Mouse (Mus musculus) kidney, embryonic 16.5 days (tissue): ENCODE data around the gene Lbhd2. TPM values are rescaled to one million over a fixed set of nuclear protein-coding genes. Genes with fewer than 3 reads are reported as not detected.
A peak's percentile ranks its signal among the peaks of the same experiment; 100 is the strongest.

Experiments
- ATAC-seq: fragments of 200-750 bp; cut with Nextera tagmentation; 2 replicates; pipeline ENCODE4 v1.8.0; 2017; ENCODE audit warnings: moderate TSS enrichment; ENCODE audit not compliant: low FRiP score, low TSS enrichment
- H3K27ac ChIP-seq: fragments of 300-500 bp; sonication (generic); 2 replicates; pipeline ENCODE4 v1.5.1; 2014; ENCODE audit warnings: low read length
- H3K27me3 ChIP-seq: fragments of 300-500 bp; sonication (generic); 2 replicates; pipeline ENCODE4 v1.6.1; 2014; ENCODE audit warnings: low read length, control low read depth, mixed read lengths; ENCODE audit not compliant: insufficient read depth
- H3K36me3 ChIP-seq: fragments of 300-500 bp; sonication (generic); 2 replicates; pipeline ENCODE4 v1.6.1; 2014; ENCODE audit warnings: low read length, control low read depth, mixed read lengths; ENCODE audit not compliant: insufficient read depth
- H3K4me1 ChIP-seq: fragments of 300-500 bp; sonication (generic); 2 replicates; pipeline ENCODE4 v1.6.1; 2014; ENCODE audit warnings: low read length, control low read depth, mixed read lengths; ENCODE audit not compliant: insufficient read depth
- H3K4me2 ChIP-seq: fragments of 300-500 bp; sonication (generic); replicated peaks from 2 replicates; pipeline ENCODE4 v1.6.1; 2014; ENCODE audit warnings: low read depth, low read length
- H3K4me3 ChIP-seq: fragments of 300-500 bp; sonication (generic); 2 replicates; pipeline ENCODE4 v1.5.1; 2014; ENCODE audit warnings: mild to moderate bottlenecking, low read length
- H3K9ac ChIP-seq: fragments of 300-500 bp; sonication (generic); replicated peaks from 2 replicates; pipeline ENCODE4 v1.6.1; 2014; ENCODE audit warnings: low read length
- H3K9me3 ChIP-seq: fragments of 300-500 bp; sonication (generic); 2 replicates; pipeline ENCODE4 v1.6.1; 2016; ENCODE audit warnings: low read length, control low read depth
- WGBS: fragments of 180-500 bp; shearing (Covaris S2); extraction: QIAGEN DNeasy Blood & Tissue Kit; methylation state at CpG from one replicate; pipeline ENCODE4 v1.1.7; 2014; 5-methylcytosine and 5-hydroxymethylcytosine counted together
- polyA plus RNA-seq: library from polyadenylated mRNA; unstranded; fragments of >200 nt; fragmentation: Nextera tagmentation; extraction: Ambion mirVana; gene quantifications from 2 replicates; pipeline ENCODE4 v1.2.1, GENCODE M21; 2015

Lbhd2 gene
- 4.6 and 5.5 TPM in 2 replicates for polyA plus RNA-seq

DNA sequence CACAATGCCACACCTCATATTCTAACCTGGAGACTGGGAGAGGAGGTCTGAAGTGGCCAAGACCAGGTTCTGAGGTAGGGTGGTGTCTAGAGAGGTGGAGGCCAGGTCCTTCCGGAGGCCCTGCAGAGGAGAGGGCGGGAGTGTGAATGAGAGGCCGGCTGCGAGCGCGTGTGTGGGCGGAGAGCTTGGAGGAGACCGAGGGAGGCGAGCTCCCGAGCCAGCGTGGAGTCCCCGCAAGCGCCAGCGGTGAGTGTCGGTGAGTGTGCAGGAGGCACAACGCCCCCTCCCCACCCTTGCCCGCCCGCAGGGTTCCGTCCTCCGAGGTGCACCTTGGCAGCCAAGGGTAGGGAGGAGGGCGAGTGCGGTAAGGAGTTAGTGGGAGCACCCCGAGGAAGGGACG, at the start of gene Lbhd2:
TSS of gene Lbhd2 (plus strand) at position 188 of the 400 bp plus-strand sequence.
- Histone ChIP-seq H3K27ac (no peak within 1 kb of the TSS), H3K9ac (peak within 1 kb of the TSS; percentile 54), H3K36me3 (no peaks in the 10 kb centered on the region), H3K27me3 (peaks cover 24% of the 10 kb centered on the region), H3K4me3 (peak within 1 kb of the TSS; percentile 40), H3K9me3 (no peaks in the 10 kb centered on the region), H3K4me2 (peak within 1 kb of the TSS; percentile 62), H3K4me1 (peaks cover 14% of the 10 kb centered on the region)
- ATAC-seq: 0 out of 2 replicates have a peak, but pooled peaks have one; percentile 25
- 2% methylated on average over 23 of the region's 24 CpGs for WGBS

DNA sequence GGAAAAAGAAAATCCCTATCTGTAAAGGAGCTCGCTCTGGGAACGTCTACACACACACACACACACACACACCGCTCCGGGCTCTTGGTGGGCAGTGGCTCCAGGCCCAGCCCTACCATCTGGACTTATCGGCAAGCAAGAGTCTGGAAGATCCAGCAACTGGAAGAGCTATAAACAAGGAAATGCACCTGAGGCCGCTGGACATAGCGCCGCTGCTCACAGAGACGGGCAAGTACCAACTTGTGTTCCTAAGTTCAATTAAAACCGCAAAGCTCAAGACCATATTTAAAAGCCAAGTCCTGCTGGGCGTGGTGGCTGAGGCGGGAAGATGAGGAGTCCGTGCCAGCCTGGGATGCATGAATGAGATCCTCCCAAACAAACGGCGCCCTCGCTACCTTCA, 45.9 kb upstream of the Lbhd2 start:
- no peak overlapping the region for H3K27ac ChIP-seq
- no peak overlapping the region for H3K4me2 ChIP-seq
- H3K27me3 ChIP-seq: no peaks in the 10 kb centered on the region
- H3K4me1 ChIP-seq: peaks cover 56% of the 10 kb centered on the region
- no peak overlapping the region for H3K9ac ChIP-seq
- ATAC-seq: no peak
- H3K9me3 ChIP-seq: no peaks in the 10 kb centered on the region
- no peaks in the 10 kb centered on the region for H3K36me3 ChIP-seq
- 80% methylated on average over 16 of the region's 16 CpGs for WGBS
- H3K4me3 ChIP-seq: no peak overlapping the region

DNA sequence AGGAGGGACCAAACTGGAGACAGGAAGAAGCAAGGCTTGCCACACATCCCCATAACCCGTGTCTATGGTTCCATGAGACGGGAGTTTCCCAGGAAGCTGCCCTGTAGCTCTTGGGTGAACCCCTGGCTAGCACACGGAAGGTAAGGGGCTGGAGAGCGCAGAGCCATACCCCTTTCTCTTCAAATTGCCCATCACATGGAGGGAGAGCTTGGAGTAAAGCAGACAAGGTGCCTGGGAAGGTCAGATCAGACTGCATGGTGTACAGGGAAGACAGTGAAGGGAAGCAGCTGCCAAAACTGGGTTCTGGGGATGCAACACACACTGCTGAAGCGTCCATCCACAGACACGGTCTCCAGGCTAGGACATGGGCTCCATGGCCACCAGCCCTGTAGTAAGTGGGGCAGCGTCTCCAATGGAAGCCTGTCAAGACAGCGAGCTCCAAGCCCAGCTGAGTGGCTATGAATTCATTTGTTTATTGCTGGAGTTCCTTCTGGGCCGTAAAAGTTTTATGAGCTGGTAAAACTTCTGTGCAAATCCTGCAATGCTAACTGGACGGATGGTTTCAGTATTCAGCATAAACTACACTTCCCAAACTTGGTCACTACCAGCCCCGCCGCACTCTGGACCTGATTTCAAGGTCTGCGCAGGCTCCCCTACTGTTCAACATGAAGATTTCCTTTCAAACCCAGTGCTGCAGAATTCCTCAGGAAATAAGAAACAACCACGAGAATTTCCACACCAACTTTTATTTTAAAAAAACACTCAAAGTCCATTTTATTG, 45.1 kb upstream of the Lbhd2 start:
- WGBS: 39% methylated on average over 14 of the region's 14 CpGs
- Histone ChIP-seq H3K27ac (peak overlapping the region; percentile 59), H3K4me3 (no peak overlapping the region), H3K9me3 (no peaks in the 10 kb centered on the region), H3K36me3 (no peaks in the 10 kb centered on the region), H3K4me2 (no peak overlapping the region), H3K4me1 (peaks cover 51% of the 10 kb centered on the region), H3K9ac (no peak overlapping the region), H3K27me3 (no peaks in the 10 kb centered on the region)
- ATAC-seq: 0 out of 2 replicates have a peak, but pooled peaks have one; percentile 20

DNA sequence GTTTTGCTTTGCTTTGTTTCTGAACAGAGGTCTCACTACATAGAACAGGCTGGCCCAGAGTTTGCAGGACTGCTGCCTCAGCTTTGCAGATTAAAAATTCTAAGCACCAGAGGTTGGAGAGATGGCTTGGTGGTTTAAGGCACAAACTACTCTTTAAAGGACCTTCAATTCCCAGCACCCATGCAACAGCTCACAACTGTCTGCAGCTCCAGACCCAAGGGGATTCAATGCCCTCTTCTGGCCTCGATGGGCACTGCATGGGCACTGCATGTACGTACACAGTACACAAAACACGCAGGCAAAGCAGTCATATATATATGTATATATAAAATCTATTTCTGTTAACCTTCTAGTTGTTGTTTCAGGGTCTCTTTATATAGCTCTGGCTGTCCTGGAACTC, 42.4 kb upstream of the Lbhd2 start:
- 95% methylated on average over 3 of the region's 3 CpGs for WGBS
- Histone ChIP-seq H3K9me3 (no peaks in the 10 kb centered on the region), H3K4me2 (no peak overlapping the region), H3K36me3 (no peaks in the 10 kb centered on the region), H3K4me1 (peaks cover 58% of the 10 kb centered on the region), H3K27ac (no peak overlapping the region), H3K4me3 (no peak overlapping the region), H3K27me3 (no peaks in the 10 kb centered on the region), H3K9ac (no peak overlapping the region)
- ATAC-seq: no peak

DNA sequence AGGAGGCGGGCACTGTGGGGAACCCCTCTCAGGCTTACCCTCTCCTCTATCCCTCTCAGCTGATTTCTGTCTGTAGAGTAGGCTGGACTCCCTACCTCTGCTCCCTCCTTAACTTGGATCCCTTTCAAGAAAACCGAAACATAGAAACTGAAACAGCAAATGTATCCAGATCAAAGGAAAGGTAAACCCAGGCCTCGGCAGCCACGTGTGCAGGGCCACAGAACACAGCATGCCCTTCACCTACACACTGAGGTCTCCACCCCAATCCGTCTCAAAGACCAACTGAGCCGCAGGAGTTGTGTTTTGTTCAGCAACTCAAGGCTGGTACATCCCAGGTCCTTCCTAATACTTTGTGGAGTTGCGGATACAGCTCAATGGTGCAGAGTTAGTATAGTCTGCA, 39.5 kb upstream of the Lbhd2 start:
- Histone ChIP-seq H3K4me1 (peaks cover 57% of the 10 kb centered on the region), H3K27ac (no peak overlapping the region), H3K4me2 (no peak overlapping the region), H3K4me3 (no peak overlapping the region), H3K27me3 (no peaks in the 10 kb centered on the region), H3K9me3 (no peaks in the 10 kb centered on the region), H3K36me3 (no peaks in the 10 kb centered on the region), H3K9ac (no peak overlapping the region)
- ATAC-seq: no peak
- 77% methylated on average over 7 of the region's 7 CpGs for WGBS

DNA sequence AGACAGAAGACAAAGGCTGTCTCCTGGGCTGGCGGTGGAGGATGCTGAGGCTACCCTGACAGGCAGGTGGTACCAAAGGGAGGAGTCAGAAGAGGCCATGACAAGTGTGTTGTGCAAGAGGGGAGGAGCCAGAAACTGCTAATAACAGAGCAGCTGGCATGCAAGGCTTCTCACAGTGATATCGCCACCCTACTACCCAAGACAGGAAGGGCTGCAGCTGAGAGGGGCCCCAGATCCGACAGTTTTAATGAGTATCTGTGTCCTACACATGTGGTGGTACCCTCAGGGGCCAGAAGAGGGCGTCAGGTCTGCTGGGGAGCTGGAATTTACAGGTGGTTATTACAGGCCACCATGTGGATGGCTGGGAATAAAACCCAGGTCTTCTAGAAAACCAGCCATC, 36.4 kb upstream of the Lbhd2 start:
- no peak for ATAC-seq
- no peaks in the 10 kb centered on the region for H3K9me3 ChIP-seq
- no peaks in the 10 kb centered on the region for H3K36me3 ChIP-seq
- H3K9ac ChIP-seq: no peak overlapping the region
- H3K4me2 ChIP-seq: no peak overlapping the region
- no peak overlapping the region for H3K27ac ChIP-seq
- no peak overlapping the region for H3K4me3 ChIP-seq
- 64% methylated on average over 4 of the region's 4 CpGs for WGBS
- H3K4me1 ChIP-seq: peaks cover 58% of the 10 kb centered on the region
- no peaks in the 10 kb centered on the region for H3K27me3 ChIP-seq

DNA sequence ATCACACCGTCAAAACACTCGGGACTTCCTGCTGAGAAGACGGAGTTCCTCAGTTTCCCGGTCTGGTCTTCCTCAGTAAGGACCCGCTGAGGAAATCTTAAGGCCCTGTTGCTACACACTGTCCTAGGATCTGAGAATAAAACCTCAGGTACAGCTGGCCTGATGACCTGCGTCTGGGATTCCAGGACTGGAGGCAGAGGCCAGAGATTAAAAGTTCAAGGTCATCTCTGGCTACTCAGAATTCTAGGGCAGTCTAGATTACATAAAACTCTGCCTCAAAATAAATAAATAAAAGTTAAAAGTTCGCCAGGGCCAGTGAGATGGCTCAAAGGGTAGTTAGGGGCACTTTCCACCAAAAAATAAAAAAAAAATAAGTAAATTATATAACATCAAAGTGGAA, 34.7 kb upstream of the Lbhd2 start:
- H3K4me1 ChIP-seq: peaks cover 69% of the 10 kb centered on the region
- 82% methylated on average over 7 of the region's 7 CpGs for WGBS

DNA sequence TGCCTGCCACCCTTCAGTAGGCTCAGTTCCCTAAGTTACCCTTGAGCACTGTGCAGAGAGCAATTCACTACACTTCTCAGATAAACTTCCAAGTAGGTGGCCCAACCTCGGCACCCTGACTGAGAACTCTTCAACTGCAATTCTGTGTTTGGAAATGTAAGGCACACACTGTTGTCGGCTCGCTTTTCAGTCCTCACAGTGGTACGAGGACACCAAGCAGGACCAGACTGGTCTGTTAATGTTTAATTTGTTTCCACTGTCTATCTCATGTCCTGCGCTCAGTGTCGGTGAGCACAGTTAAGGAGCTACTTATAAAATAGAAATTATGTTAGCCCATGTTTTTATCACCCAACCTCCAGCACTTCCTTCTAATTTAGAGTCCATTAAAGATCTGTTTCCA, 33.2 kb upstream of the Lbhd2 start:
- 73% methylated on average over 6 of the region's 6 CpGs for WGBS
- Histone ChIP-seq H3K4me3 (no peak overlapping the region), H3K4me2 (no peak overlapping the region), H3K27me3 (no peaks in the 10 kb centered on the region), H3K27ac (no peak overlapping the region), H3K9me3 (no peaks in the 10 kb centered on the region), H3K9ac (no peak overlapping the region), H3K4me1 (peaks cover 62% of the 10 kb centered on the region), H3K36me3 (no peaks in the 10 kb centered on the region)
- no peak for ATAC-seq

More for the DNA sequence above, 34.7 kb upstream of the Lbhd2 start:
- no peak overlapping the region for H3K4me2 ChIP-seq
- H3K27ac ChIP-seq: no peak overlapping the region
- ATAC-seq: no peak
- no peaks in the 10 kb centered on the region for H3K27me3 ChIP-seq
- no peaks in the 10 kb centered on the region for H3K9me3 ChIP-seq
- no peaks in the 10 kb centered on the region for H3K36me3 ChIP-seq
- no peak overlapping the region for H3K9ac ChIP-seq
- no peak overlapping the region for H3K4me3 ChIP-seq

DNA sequence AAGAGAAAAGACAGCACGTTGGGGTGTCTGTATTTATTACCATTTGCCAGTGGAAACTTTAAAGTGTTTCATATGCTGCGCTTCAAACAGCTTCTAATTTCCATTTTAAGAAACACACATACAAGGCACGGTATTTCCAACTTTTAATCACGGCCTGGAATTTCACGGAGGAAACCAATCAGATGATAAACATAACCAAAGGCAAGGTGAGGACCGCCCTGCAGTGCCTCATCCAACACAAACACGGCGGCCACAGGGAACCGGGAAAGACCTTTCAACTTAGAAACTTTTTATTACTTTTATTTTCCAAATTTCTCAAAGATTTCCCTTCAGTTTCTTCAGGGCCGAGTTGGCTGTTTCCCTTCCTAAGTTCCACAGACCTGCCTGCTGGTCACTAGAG, 31.9 kb upstream of the Lbhd2 start:
- no peaks in the 10 kb centered on the region for H3K27me3 ChIP-seq
- WGBS: 48% methylated on average over 10 of the region's 10 CpGs
- peaks cover 53% of the 10 kb centered on the region for H3K4me1 ChIP-seq
- no peak for ATAC-seq
- H3K4me2 ChIP-seq: peak overlapping the region; percentile 65
- H3K9me3 ChIP-seq: no peaks in the 10 kb centered on the region
- H3K9ac ChIP-seq: no peak overlapping the region
- no peaks in the 10 kb centered on the region for H3K36me3 ChIP-seq
- H3K4me3 ChIP-seq: peak overlapping the region; percentile 96
- 0 out of 2 replicates have a peak overlapping the region, but pooled peaks have one; percentile 2 for H3K27ac ChIP-seq

DNA sequence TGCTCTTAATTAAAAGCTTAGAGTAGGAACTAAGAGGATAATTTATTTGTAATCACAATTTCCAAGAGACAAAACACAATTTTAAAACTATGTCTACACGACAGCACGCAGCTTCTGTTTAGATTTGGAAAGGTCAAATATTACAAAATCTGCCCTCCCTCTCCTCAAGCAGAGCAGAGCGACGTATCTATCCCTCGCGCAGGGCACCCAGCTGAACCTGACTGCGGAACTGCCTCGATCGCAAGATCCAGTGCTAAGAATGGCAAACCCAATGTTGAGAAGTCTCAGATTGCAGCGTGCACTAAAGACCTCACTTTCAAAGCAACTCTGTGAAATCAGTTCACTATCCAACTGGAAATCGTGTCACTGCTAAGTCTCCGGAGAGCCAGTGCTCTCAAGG, 31.1 kb upstream of the Lbhd2 start:
- ATAC-seq: no peak
- Histone ChIP-seq H3K27ac (peak overlapping the region; percentile 96), H3K9me3 (no peaks in the 10 kb centered on the region), H3K36me3 (no peaks in the 10 kb centered on the region), H3K9ac (peak overlapping the region; percentile 97), H3K4me2 (peak overlapping the region; percentile 65), H3K4me1 (peaks cover 49% of the 10 kb centered on the region), H3K4me3 (peak overlapping the region; percentile 96), H3K27me3 (no peaks in the 10 kb centered on the region)
- WGBS: 26% methylated on average over 12 of the region's 12 CpGs
